Mouse (Mus musculus) liver, embryonic 12.5 days (tissue): ENCODE measurements at regions not wholly inside any gene's neighbourhood (a gene's known extent, or its start where the extent isn't known, plus 50 kb on each side); places are given as distances from the start of the nearest gene placed in this dataset. TPM values are rescaled to one million over a fixed set of nuclear protein-coding genes. Genes with fewer than 3 reads are reported as not detected.

Experiments used
- ATAC-seq: fragments of 200-750 bp; cut with Nextera tagmentation; 2 replicates; pipeline ENCODE4 v1.8.0; 2017; ENCODE audit warnings: moderate number of reproducible peaks, mild to moderate bottlenecking, moderate library complexity
- H3K27ac ChIP-seq: fragments of 300-500 bp; sonication (generic); 2 replicates; pipeline ENCODE4 v1.5.1; 2016; ENCODE audit warnings: mild to moderate bottlenecking
- H3K27me3 ChIP-seq: fragments of 300-500 bp; sonication (generic); replicated peaks from 2 replicates; pipeline ENCODE4 v1.6.1; 2016; ENCODE audit warnings: mild to moderate bottlenecking, moderate library complexity
- H3K36me3 ChIP-seq: fragments of 300-500 bp; sonication (generic); 2 replicates; pipeline ENCODE4 v1.6.1; 2016; ENCODE audit warnings: mild to moderate bottlenecking, moderate library complexity
- H3K4me1 ChIP-seq: fragments of 300-500 bp; sonication (generic); 2 replicates; pipeline ENCODE4 v1.6.1; 2016
- H3K4me2 ChIP-seq: fragments of 300-500 bp; sonication (generic); 2 replicates; pipeline ENCODE4 v1.6.1; 2016; ENCODE audit warnings: mild to moderate bottlenecking, moderate library complexity
- H3K4me3 ChIP-seq: fragments of 300-500 bp; sonication (generic); 2 replicates; pipeline ENCODE4 v1.5.1; 2016; ENCODE audit warnings: mild to moderate bottlenecking, moderate library complexity
- H3K9ac ChIP-seq: fragments of 300-500 bp; sonication (generic); 2 replicates; pipeline ENCODE4 v1.6.1; 2016; ENCODE audit warnings: mild to moderate bottlenecking, moderate library complexity
- H3K9me3 ChIP-seq: fragments of 300-500 bp; sonication (generic); replicated peaks from 2 replicates; pipeline ENCODE4 v1.6.1; 2016; ENCODE audit warnings: mild to moderate bottlenecking, moderate library complexity
- WGBS: fragments of 180-500 bp; shearing (Covaris S2); methylation state at CpG from one replicate; pipeline ENCODE4 v1.1.7; 2016; ENCODE audit not compliant: insufficient replicate concordance; 5-methylcytosine and 5-hydroxymethylcytosine counted together
- microRNA-seq: library from miRNA; unstranded; fragments of <30 nt; microRNA quantifications from one replicate; pipeline ENCODE4, GENCODE M21; 2017

DNA sequence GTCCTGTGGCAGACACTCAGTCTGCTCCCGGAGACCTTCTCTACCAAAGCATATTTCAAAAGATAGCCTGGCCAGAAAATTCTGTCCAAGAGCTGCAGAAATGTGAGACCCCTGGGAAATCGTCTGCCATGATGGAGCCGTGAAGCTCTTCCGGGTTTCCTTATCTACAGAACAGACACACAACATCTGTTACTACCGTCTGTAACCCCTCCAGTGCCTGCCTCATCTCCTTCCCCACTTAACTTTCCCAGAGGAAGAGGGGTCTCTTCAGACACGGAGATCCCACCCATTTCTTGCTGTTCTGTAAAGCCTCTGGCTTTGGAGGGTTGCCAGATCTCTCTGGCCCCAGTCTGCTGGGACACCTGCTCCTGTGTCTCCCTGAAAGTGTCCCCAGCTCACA is 156.2 kb upstream of the Kcnab2 start:
- H3K4me3 ChIP-seq = no peak overlapping the region
- H3K4me1 ChIP-seq = no peaks in the 10 kb centered on the region
- no peaks in the 10 kb centered on the region for H3K27me3 ChIP-seq
- H3K27ac ChIP-seq = no peak overlapping the region
- 23% methylated on average over 6 of the region's 6 CpGs for WGBS
- no peaks in the 10 kb centered on the region for H3K9me3 ChIP-seq
- H3K9ac ChIP-seq = no peak overlapping the region
- no peak for ATAC-seq
- no peak overlapping the region for H3K4me2 ChIP-seq
- no peaks in the 10 kb centered on the region for H3K36me3 ChIP-seq

DNA sequence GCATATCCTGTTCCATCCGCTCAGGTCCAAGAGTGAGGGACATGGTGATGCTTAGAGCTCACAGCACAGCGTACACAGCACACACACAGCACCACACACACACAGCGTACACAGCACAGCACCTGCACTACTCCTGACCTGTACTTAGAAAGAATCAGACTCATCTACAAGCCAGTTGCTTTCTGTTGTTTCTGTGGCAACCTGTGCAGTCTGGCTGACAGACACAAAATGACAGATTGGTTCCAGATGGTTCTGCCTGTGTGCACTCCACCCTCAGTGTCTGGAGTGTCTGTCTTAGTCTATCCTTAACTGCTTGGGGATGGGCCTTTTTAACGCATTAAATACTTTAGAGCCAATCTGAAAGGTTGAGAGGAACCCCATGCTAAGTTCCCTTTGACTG is 150.4 kb upstream of the Kcnab2 start:
- Histone ChIP-seq H3K4me3 (no peak overlapping the region), H3K27me3 (no peaks in the 10 kb centered on the region), H3K27ac (no peak overlapping the region), H3K9me3 (no peaks in the 10 kb centered on the region), H3K9ac (no peak overlapping the region), H3K36me3 (no peaks in the 10 kb centered on the region), H3K4me2 (no peak overlapping the region), H3K4me1 (no peaks in the 10 kb centered on the region)
- 72% methylated on average over 4 of the region's 4 CpGs for WGBS
- no peak for ATAC-seq

DNA sequence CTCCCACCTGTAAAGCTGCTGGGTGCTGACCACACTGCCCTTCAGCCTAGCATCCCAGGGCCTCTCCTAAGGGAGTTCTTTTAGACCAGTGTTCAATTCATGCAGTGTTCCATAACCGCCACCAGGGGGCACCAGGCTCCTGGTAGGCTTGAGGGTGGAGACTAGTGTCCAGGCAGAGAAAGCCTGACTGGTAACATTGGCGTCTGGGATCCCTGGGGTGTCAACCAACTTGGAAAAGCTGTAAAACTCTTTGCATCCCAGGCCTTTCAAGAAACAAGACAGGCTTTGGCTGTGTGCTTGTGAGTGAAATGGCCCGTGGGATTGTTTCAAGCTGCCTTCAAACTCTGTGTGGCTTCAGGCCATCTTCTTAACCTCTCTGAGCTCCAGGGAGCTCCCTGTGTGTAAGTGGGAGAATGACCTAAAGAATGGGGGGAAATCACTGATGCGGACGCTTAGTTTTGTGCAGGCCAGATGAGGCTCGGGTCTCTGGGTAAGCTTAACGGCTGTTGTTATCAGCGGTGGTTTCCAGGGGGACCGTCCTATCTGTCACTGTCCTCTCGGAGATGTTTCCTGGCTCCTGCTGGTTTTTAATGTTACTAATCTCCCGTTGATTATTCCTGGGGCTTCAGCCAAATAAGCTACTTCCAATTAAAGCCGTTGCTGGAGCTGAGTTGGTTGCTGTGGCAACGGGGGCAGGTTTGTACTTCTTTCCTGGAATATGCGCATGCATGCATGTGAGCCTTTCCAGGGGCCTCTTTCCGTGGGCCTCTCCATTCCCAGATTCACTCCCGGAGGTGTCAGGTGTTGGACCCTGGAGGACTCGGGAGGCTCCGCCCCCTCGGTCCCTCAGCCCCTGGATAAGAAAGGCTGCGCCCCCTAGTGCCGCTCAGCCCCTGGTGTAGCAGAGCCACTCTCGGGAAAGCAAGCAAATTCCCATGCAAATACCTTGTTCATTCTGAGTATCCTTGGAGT is 147.6 kb upstream of the Kcnab2 start:
- H3K27ac ChIP-seq = no peak overlapping the region
- 8% methylated on average over 22 of the region's 22 CpGs for WGBS
- H3K27me3 ChIP-seq = no peaks in the 10 kb centered on the region
- 0 out of 2 replicates have a peak overlapping the region, but pooled peaks have one; percentile 6 for H3K4me2 ChIP-seq
- H3K4me3 ChIP-seq = no peak overlapping the region
- H3K36me3 ChIP-seq = no peaks in the 10 kb centered on the region
- no peaks in the 10 kb centered on the region for H3K9me3 ChIP-seq
- H3K9ac ChIP-seq = no peak overlapping the region
- no peaks in the 10 kb centered on the region for H3K4me1 ChIP-seq
- no peak for ATAC-seq

DNA sequence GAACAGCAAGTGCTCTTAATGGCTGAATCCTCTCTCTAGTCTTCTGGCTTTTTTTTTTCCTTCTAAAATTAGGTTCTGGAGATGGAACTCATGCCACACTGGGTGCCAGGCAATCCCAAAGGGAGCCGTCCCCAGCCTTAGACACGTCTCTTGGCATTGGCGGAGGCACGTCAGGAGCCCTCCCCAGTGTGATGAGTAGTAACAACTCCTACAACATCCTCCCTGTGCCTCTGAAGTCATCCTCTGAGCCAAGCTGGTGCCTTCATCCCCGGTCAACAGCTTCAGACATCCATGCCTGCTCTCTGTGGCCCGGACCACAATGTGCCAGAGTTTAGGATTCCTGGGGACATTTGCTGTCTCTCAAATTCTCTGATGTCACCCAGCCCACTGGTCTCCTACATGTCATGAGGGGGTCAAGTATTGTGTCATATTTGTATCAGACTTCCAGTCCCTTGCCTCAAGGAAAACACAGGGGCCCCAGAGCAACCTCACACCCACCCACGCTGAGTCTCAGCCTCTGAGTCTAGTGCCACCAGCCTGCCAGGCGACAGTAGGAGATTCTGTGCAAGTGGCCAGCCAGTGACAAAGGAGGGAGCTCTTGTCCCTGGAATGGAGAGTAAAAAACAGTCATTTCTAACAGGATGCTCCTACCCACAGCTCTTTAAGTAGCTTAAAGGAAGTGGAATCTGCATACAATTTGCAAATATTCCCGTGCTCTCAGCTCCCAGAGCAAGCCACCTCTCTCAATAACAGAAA is 144.5 kb upstream of the Kcnab2 start:
- no peak overlapping the region for H3K27ac ChIP-seq
- ATAC-seq = no peak
- H3K9me3 ChIP-seq = no peaks in the 10 kb centered on the region
- H3K9ac ChIP-seq = no peak overlapping the region
- 48% methylated on average over 9 of the region's 9 CpGs for WGBS
- H3K27me3 ChIP-seq = no peaks in the 10 kb centered on the region
- H3K4me2 ChIP-seq = no peak overlapping the region
- H3K4me1 ChIP-seq = no peaks in the 10 kb centered on the region
- H3K4me3 ChIP-seq = no peak overlapping the region
- H3K36me3 ChIP-seq = no peaks in the 10 kb centered on the region

DNA sequence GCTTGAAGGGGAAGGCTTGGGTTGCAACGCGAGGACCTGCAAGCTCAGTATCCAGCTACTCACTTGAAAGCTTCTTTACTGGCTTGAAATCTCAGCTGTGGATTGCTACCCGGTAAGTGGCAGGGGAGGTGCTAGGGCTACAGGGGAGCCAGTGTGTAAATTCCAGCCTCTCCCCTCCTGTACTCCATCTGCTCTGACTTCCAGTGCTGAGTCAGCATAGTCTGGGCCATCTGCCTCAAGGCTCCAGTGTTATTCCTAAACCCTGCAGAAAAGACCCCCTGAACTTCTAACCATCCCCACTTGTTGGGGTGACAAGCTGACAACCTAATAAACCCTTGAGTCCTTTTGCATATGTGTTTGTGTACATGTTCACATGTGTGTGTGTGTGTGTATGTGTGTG is 140.0 kb upstream of the Kcnab2 start:
- Histone ChIP-seq H3K27me3 (no peaks in the 10 kb centered on the region), H3K4me1 (no peaks in the 10 kb centered on the region), H3K4me2 (no peak overlapping the region), H3K36me3 (no peaks in the 10 kb centered on the region), H3K4me3 (no peak overlapping the region), H3K9me3 (peaks cover 12% of the 10 kb centered on the region; the same call in 1 of the 2 replicates), H3K27ac (no peak overlapping the region), H3K9ac (no peak overlapping the region)
- 41% methylated on average over 3 of the region's 3 CpGs for WGBS
- no peak for ATAC-seq

DNA sequence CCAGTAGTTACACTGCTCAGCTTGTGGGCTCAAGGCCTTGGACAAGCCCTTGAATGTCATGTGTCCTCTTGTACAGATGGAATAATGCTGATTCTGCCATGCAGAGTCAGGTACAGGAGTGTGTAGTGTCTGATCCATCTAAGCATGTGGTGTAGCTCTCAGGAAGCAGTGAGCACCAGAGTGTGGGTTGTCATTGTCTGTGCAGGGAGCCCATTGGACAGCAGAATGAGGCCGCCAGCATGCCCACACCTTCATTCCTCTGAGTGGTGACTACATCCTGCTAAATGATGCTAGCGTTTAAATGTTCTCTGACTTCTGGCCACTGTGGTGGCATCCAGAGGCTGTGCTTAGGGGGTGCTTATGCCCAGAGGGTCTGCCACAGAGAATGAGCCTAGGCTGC is 137.5 kb upstream of the Kcnab2 start:
- Histone ChIP-seq H3K9ac (no peak overlapping the region), H3K4me2 (no peak overlapping the region), H3K9me3 (peaks cover 12% of the 10 kb centered on the region; the same call in 1 of the 2 replicates), H3K4me3 (no peak overlapping the region), H3K27me3 (no peaks in the 10 kb centered on the region), H3K36me3 (no peaks in the 10 kb centered on the region), H3K4me1 (no peaks in the 10 kb centered on the region), H3K27ac (no peak overlapping the region)
- no peak for ATAC-seq
- whole genome bisulfite sequencing = 77% methylated on average over 2 of the region's 2 CpGs

DNA sequence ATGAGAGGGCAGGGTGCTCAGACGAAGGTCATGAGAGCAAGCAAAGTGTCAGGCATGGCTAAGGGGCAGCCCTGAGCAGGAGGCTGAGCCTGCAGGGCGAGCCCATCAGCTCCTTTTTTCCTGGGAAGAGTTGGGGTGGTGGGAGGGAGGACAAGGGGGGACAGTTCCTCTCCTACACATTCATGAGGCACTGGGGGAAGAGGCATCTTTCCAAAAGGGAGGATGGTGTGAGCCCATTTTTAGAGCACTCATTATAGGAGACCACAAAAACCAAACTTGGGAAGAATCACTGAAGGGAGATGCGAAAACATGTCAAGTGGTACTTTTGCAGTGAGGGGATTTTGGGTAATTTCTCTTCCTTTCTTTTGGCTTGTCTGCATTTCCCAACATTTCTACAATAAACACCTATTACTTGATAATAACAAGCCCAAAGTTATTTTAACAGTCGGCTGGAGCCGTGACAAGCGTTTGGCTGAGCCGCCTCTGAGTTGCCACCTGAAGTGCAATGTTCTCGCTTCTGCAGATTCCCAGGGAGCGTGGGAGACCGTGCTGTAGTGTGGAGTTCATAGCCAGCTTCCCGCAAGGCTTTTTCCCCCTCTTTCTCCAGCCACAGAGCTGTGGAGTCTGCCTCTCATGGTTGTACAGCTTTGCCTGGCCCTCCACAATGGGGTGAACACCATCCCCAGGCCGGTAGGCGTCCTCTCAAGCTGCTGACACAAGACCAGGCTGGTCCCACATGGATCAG is 136.9 kb upstream of the Kcnab2 start:
- ATAC-seq = no peak

More for the DNA sequence above, 136.9 kb upstream of the Kcnab2 start:
- H3K27ac ChIP-seq = no peak overlapping the region
- WGBS = 63% methylated on average over 13 of the region's 13 CpGs
- no peaks in the 10 kb centered on the region for H3K4me1 ChIP-seq
- no peaks in the 10 kb centered on the region for H3K36me3 ChIP-seq
- no peak overlapping the region for H3K4me3 ChIP-seq
- H3K9ac ChIP-seq = no peak overlapping the region
- H3K9me3 ChIP-seq = peaks cover 12% of the 10 kb centered on the region; the same call in 1 of the 2 replicates
- H3K27me3 ChIP-seq = no peaks in the 10 kb centered on the region
- H3K4me2 ChIP-seq = no peak overlapping the region

Small RNA genes lying in the stretch of these regions (microRNA-seq; reads per million reads assigned to microRNA genes)
- not detected for gene Gm25779
